Mouse (Mus musculus): Measurements from ENCODE around the gene Ttf1. TPM values are rescaled to one million over a fixed set of nuclear protein-coding genes. Genes with fewer than 3 reads are reported as not detected.

Gene Ttf1
- total and polyA plus RNA-seq, 2 experiments from 2014 or later, result 1.6 to 3.3 TPM

DNA sequence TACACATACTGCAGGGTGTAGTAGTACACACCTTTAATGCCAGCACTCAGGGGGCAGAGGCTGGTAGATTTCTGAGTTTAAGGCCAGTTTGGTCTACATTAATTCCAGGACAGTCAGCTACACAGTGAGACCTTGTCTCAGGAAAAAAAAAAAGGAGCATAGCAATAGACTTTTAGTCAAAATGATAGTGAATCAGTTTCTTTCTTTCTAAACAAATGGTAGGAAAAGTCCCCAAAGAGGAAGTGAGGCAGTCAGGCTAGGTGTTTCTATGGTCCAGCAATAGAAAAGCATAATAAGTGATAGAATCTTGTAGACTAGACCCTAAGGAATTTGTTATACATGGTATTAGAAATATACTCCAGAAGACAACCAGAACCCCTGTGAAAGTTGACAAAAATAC is 75.1 kb downstream of the Ttf1 start:
- no peak for ATAC-seq (ENCODE audit: insufficient read depth, low read depth)
- DNase-seq (ENCODE audit: low spot score), result no peak
- H3K36me3 ChIP-seq (replicated peaks; ENCODE audit: control insufficient read depth, insufficient read depth, low read length), result peaks cover 73% of the 10 kb centered on the region
- no peaks in the 10 kb centered on the region for H3K4me1 ChIP-seq (ENCODE audit: control insufficient read depth, insufficient read depth)
- no peak overlapping the region for H3K9ac ChIP-seq (replicated peaks; ENCODE audit: low read depth, low read length)
- no peak overlapping the region for H3K27ac ChIP-seq (ENCODE audit: low read depth)
- no peaks in the 10 kb centered on the region for H3K27me3 ChIP-seq (ENCODE audit: control insufficient read depth, insufficient read depth, low read length)
- TF ChIP-seq EP300 (IDR thresholded peaks at IDR 0.05; ENCODE audit: low read depth) (no peak), CTCF (IDR thresholded peaks at IDR 0.05; ENCODE audit: low read depth) (no peak)
- no peak overlapping the region for H3K4me2 ChIP-seq (ENCODE audit: low read depth, low read length)
- H3K4me3 ChIP-seq (ENCODE audit: low read depth, low read length), result no peak overlapping the region
- H3K9me3 ChIP-seq (replicated peaks; ENCODE audit: control insufficient read depth, low read length), result no peaks in the 10 kb centered on the region

Other genes starting within 250 kb of the Ttf1 start
- gene Gtf3c4, start 219.9 kb upstream of the Ttf1 start, total RNA-seq (2014; rRNA removed; ENCODE audit: low replicate concordance), result 26.4 and 72.5 TPM in 2 replicates
- gene Gtf3c4, start 219.9 kb upstream of the Ttf1 start, polyA plus RNA-seq (2015; fragmentation: Nextera tagmentation; extraction: Ambion mirVana), result 3.6 and 4.0 TPM in 2 replicates
- 2.1 and 9.3 TPM in 2 replicates for gene Ddx31, start 219.9 kb upstream of the Ttf1 start, total RNA-seq (2014; rRNA removed; ENCODE audit: low replicate concordance)
- 4.1 TPM in 2 replicates for gene Ddx31, start 219.9 kb upstream of the Ttf1 start, polyA plus RNA-seq (2015; fragmentation: Nextera tagmentation; extraction: Ambion mirVana)
- gene Barhl1, start 143.6 kb upstream of the Ttf1 start, total RNA-seq (2014; rRNA removed; ENCODE audit: low replicate concordance), result not detected in 2 replicates
- not detected in 2 replicates for gene Barhl1, start 143.6 kb upstream of the Ttf1 start, polyA plus RNA-seq (2015; fragmentation: Nextera tagmentation; extraction: Ambion mirVana)
- gene Cfap77, start 5.2 kb upstream of the Ttf1 start, total RNA-seq (2014; rRNA removed; ENCODE audit: low replicate concordance), result not detected in 2 replicates
- gene Cfap77, start 5.2 kb upstream of the Ttf1 start, polyA plus RNA-seq (2015; fragmentation: Nextera tagmentation; extraction: Ambion mirVana), result 0.11 and 0.18 TPM in 2 replicates
- 32.7 and 41.1 TPM in 2 replicates for gene Setx, start 63.9 kb downstream of the Ttf1 start, total RNA-seq (2014; rRNA removed; ENCODE audit: low replicate concordance)
- 5.6 and 5.7 TPM in 2 replicates for gene Setx, start 63.9 kb downstream of the Ttf1 start, polyA plus RNA-seq (2015; fragmentation: Nextera tagmentation; extraction: Ambion mirVana)
- 0.73 TPM in 1 of 2 replicates, not detected in the other for gene Ntng2, start 192.7 kb downstream of the Ttf1 start, total RNA-seq (2014; rRNA removed; ENCODE audit: low replicate concordance)
- 0.12 and 0.29 TPM in 2 replicates for gene Ntng2, start 192.7 kb downstream of the Ttf1 start, polyA plus RNA-seq (2015; fragmentation: Nextera tagmentation; extraction: Ambion mirVana)

All from heart, postnatal 0 days (tissue).